Mouse (Mus musculus) spleen, adult 10 weeks (tissue): ENCODE measurements around the gene Cyp2g1. TPM values are rescaled to one million over a fixed set of nuclear protein-coding genes. Genes with fewer than 3 reads are reported as not detected.

ENCODE experiments used
- polyA plus RNA-seq: library from polyadenylated mRNA; stranded (reverse); fragments of 350-450 nt; fragmentation: Illumina TruSeq; extraction: RNeasy Lipid Tissue Mini Kit (QIAGEN cat#74804); gene quantifications from one replicate; pipeline ENCODE4 v1.2.3, GENCODE M21; 2015; ENCODE audit warnings: low replicate concordance; ENCODE audit not compliant: insufficient read depth

The Cyp2g1 gene
- not detected for polyA plus RNA-seq

GRCm38 (mm10) chr7:26808592-26808991 is at the start of gene Cyp2g1:
TSS of gene Cyp2g1 (plus strand) at chr7:26808892.

DNA sequence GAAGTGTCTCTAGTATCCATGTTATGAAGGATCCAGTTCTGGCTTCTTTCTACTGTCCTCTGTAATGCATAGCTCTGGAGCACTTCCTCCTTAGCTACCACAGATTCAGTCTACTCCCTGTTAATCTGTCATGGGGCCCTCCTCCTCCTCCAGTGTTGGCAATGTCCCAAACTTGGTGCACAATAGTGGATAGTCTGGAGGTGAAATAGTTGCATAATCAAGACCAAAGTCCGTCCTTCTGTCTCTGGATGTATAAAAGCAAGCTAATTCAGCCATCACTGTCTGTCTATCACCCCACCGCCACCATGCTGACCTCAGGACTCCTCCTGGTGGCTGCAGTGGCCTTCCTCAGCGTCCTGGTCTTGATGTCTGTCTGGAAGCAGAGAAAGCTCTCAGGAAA is 26.4 kb downstream of the Cyp2g1 start, which contains the start of gene Cyp2a5:
Cyp2a5 (plus strand) TSS at position 247 of the 400 bp plus-strand sequence.

Other genes starting within 250 kb of the Cyp2g1 start
- not detected for gene Vmn1r185, start 190.4 kb upstream of the Cyp2g1 start, polyA plus RNA-seq
- gene Cyp2b23, start 122.5 kb upstream of the Cyp2g1 start, polyA plus RNA-seq: not detected
- not detected for gene Cyp2b19, start 51.8 kb upstream of the Cyp2g1 start, polyA plus RNA-seq
- not detected for gene Cyp2a5, start 26.4 kb downstream of the Cyp2g1 start, polyA plus RNA-seq
- gene Cyp2a22, start 130.5 kb downstream of the Cyp2g1 start, polyA plus RNA-seq: not detected
- not detected for gene Cyp2a12, start 220.2 kb downstream of the Cyp2g1 start, polyA plus RNA-seq